Mouse (Mus musculus): ENCODE results near the gene Fam50b. TPM values are rescaled to one million over a fixed set of nuclear protein-coding genes. Genes with fewer than 3 reads are reported as not detected.

Gene Fam50b
- polyA plus RNA-seq, 1 experiment from 2014 or later, result 0.12 TPM

DNA sequence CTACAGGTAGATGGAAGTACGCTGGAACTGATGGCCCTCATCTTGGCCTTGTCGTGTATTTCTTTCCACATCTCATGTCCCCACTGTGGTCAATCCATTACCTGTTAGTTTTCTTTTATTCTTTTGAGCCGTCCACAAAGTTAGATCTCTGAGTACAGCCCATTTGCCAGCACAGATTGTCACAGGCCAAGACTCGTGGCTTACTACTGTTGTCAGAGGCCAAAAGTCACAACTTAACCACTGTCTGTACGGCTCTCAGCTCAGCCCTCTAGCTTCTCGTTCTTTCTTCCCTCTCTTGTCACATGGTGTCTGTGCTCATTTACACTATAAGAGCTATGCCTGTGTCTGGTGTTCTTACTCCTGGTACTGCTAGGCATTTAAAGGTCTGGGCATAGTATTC is 3.1 kb upstream of the Fam50b start:
- Histone ChIP-seq H3K4me3 (ENCODE audit: low read depth, low read length) (no peak overlapping the region), H3K27me3 (ENCODE audit: insufficient read depth, low read length) (no peaks in the 10 kb centered on the region), H3K4me1 (ENCODE audit: insufficient read depth) (0 out of 2 replicates have a peak, but pooled peaks cover 6% of the 10 kb centered on the region), H3K9ac (replicated peaks) (no peak overlapping the region), H3K9me3 (ENCODE audit: low read length) (0 out of 2 replicates have a peak, but pooled peaks cover 2% of the 10 kb centered on the region), H3K4me2 (ENCODE audit: low read depth, low read length) (no peak overlapping the region), H3K27ac (ENCODE audit: low read depth) (no peak overlapping the region), H3K36me3 (replicated peaks; ENCODE audit: insufficient read depth, low read length) (no peaks in the 10 kb centered on the region)
- TF ChIP-seq EP300 (IDR thresholded peaks at IDR 0.05; ENCODE audit: low read depth) (no peak), CTCF (IDR thresholded peaks at IDR 0.05; ENCODE audit: low read depth) (no peak)
- ATAC-seq, result no peak
- no peak for DNase-seq
- WGBS (ENCODE audit: insufficient replicate concordance), result 72% methylated on average over 6 of the region's 6 CpGs

DNA sequence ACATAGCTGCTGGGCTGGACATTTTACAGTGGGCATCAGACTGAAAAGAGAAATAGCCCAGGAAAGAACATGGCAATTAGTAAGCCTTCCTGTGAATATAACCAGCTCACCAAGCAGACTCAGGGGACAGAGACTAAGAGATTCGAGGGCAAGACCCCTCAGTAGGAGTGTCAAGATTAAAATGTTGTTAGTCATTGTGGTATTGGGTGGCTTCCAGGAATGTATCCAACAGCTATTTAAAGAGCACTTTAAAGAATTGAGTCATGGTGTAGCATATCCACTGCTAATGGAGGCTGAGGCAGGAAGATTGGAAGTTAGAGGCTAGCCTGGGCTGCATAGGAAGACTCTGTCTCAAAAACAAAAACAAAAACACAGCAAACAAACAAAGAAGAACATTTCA is 870 bp upstream of the Fam50b start:
- Histone ChIP-seq H3K4me3 (ENCODE audit: low read depth, low read length) (no peak overlapping the region), H3K9me3 (ENCODE audit: low read length) (no peaks in the 10 kb centered on the region), H3K27ac (ENCODE audit: low read depth) (no peak overlapping the region), H3K36me3 (replicated peaks; ENCODE audit: insufficient read depth, low read length) (no peaks in the 10 kb centered on the region), H3K4me1 (ENCODE audit: insufficient read depth) (peaks cover 12% of the 10 kb centered on the region), H3K9ac (replicated peaks) (no peak overlapping the region), H3K27me3 (ENCODE audit: insufficient read depth, low read length) (no peaks in the 10 kb centered on the region), H3K4me2 (ENCODE audit: low read depth, low read length) (no peak overlapping the region)
- ATAC-seq, result no peak
- TF ChIP-seq CTCF (IDR thresholded peaks at IDR 0.05; ENCODE audit: low read depth) (no peak), EP300 (IDR thresholded peaks at IDR 0.05; ENCODE audit: low read depth) (no peak)
- no peak for DNase-seq
- WGBS (ENCODE audit: insufficient replicate concordance), result 13% methylated on average over 1 of the region's 1 CpGs

DNA sequence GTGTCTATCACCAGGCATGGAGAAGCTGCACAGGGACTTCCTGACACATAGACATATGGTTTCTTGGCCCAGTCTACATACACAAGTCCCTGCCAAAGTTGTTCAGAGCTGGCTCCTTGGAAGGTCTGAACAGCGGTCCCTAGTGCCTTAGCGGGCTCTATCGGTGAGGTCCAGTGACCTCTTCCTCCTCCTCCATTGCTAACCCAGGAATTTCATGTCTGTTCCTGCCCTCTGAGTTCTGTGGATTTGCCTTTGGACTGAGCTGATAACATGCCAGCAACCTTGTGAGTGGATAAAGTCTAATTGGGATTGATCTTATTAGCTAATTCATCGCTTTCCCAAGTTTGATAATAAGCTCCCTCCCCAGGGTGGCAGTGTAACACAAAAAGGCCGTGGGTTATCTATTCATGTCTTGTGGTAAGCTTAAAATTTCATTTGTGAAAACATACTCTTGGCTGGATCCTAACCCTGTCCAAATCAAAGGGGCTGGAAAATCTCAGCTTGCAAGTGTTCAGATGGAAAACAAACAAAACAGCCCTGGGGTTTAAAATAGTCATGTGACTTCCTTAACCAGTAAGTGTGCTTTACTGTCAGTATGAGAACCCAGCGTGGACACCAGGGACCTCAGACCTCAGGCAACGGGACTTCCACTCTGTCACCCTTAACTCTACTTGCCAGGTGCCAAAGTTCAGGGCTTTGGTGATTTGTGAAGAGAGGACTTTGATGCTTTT is 3.5 kb downstream of the Fam50b start:
- Histone ChIP-seq H3K9me3 (ENCODE audit: low read length) (no peaks in the 10 kb centered on the region), H3K36me3 (replicated peaks; ENCODE audit: insufficient read depth, low read length) (no peaks in the 10 kb centered on the region), H3K4me1 (ENCODE audit: insufficient read depth) (peaks cover 20% of the 10 kb centered on the region), H3K27me3 (ENCODE audit: insufficient read depth, low read length) (no peaks in the 10 kb centered on the region), H3K9ac (replicated peaks) (no peak overlapping the region), H3K4me2 (ENCODE audit: low read depth, low read length) (peak overlapping the region; percentile 33), H3K4me3 (ENCODE audit: low read depth, low read length) (no peak overlapping the region), H3K27ac (ENCODE audit: low read depth) (peak overlapping the region; percentile 90)
- 57% methylated on average over 7 of the region's 7 CpGs for WGBS (ENCODE audit: insufficient replicate concordance)
- DNase-seq (peak; percentile 34), ATAC-seq (peak; percentile 81)
- TF ChIP-seq EP300 (IDR thresholded peaks at IDR 0.05; ENCODE audit: low read depth) (no peak), CTCF (IDR thresholded peaks at IDR 0.05; ENCODE audit: low read depth) (0 out of 2 replicates have a peak, but pooled peaks have one; percentile 4)

DNA sequence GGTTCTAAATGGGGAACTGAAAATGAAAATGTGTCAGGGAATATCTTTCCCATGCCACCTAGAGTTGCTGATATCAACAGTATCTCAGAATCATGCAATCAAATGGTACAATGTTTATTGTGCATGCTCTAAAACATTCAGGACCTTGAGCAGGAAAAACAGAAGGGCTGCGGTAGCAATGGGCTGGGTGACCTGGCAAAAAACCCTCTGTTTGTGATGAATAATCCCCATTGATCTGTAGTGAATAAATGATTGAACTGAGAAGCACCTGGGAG is 4.0 kb downstream of the Fam50b start:
- Histone ChIP-seq H3K4me1 (ENCODE audit: insufficient read depth) (peaks cover 20% of the 10 kb centered on the region), H3K4me2 (ENCODE audit: low read depth, low read length) (peak overlapping the region; percentile 33; the same call in 1 of the 2 replicates), H3K36me3 (replicated peaks; ENCODE audit: insufficient read depth, low read length) (no peaks in the 10 kb centered on the region), H3K27me3 (ENCODE audit: insufficient read depth, low read length) (no peaks in the 10 kb centered on the region), H3K27ac (ENCODE audit: low read depth) (peak overlapping the region; percentile 90), H3K9me3 (ENCODE audit: low read length) (no peaks in the 10 kb centered on the region), H3K9ac (replicated peaks) (no peak overlapping the region), H3K4me3 (ENCODE audit: low read depth, low read length) (no peak overlapping the region)
- ATAC-seq (peak; percentile 59), DNase-seq (no peak)
- TF ChIP-seq CTCF (IDR thresholded peaks at IDR 0.05; ENCODE audit: low read depth), result no peak
- no peak for TF ChIP-seq EP300 (IDR thresholded peaks at IDR 0.05; ENCODE audit: low read depth)
- 63% methylated on average over 1 of the region's 1 CpGs for WGBS (ENCODE audit: insufficient replicate concordance)

DNA sequence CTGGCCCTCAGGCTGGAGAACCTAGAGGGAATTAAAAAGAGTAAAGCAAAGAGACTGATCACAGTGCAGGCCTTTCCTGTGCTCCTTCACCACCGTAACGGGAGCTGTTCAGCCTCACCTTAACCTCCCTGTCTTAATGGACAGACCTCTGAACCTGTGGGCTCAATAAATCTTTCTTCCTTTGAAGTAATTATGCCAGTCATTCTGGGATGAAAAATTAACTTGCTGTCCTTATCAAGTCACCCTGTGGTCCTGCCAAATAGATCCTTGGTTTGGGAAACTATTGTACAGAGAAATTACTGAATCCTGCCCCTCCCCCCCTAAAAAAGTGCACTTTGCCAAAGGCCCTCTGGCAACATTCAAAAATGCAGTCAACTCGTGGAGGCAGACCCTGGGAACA is 4.4 kb downstream of the Fam50b start:
- Histone ChIP-seq H3K4me3 (ENCODE audit: low read depth, low read length) (no peak overlapping the region), H3K4me1 (ENCODE audit: insufficient read depth) (peaks cover 22% of the 10 kb centered on the region), H3K36me3 (replicated peaks; ENCODE audit: insufficient read depth, low read length) (no peaks in the 10 kb centered on the region), H3K9me3 (ENCODE audit: low read length) (no peaks in the 10 kb centered on the region), H3K27ac (ENCODE audit: low read depth) (peak overlapping the region; percentile 90), H3K9ac (replicated peaks) (no peak overlapping the region), H3K27me3 (ENCODE audit: insufficient read depth, low read length) (no peaks in the 10 kb centered on the region), H3K4me2 (ENCODE audit: low read depth, low read length) (0 out of 2 replicates have a peak overlapping the region, but pooled peaks have one; percentile 33)
- DNase-seq, result no peak
- no peak for TF ChIP-seq CTCF (IDR thresholded peaks at IDR 0.05; ENCODE audit: low read depth)
- TF ChIP-seq EP300 (IDR thresholded peaks at IDR 0.05; ENCODE audit: low read depth), result no peak
- ATAC-seq, result no peak
- 45% methylated on average over 3 of the region's 3 CpGs for WGBS (ENCODE audit: insufficient replicate concordance)

DNA sequence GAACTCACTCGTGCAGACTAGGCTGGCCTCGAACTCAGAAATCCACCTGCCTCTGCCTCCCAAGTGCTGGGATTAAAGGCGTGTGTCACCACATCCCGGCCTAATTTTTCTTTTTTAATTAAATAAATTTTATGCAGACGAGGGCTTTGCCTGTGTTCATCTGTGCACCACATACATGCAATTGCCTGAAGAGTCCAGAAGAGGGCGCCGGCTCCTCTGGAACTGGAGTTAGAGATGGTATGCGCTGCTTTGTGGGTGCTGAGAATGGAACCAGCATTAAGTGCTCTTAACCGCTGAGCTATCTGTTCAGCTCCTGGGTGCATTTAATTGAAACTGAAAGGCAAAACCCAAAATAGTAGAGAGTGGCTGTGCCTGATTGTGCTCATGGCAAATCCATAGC is 6.6 kb downstream of the Fam50b start:
- no peak overlapping the region for H3K9ac ChIP-seq (replicated peaks)
- no peaks in the 10 kb centered on the region for H3K27me3 ChIP-seq (ENCODE audit: insufficient read depth, low read length)
- H3K9me3 ChIP-seq (ENCODE audit: low read length), result no peaks in the 10 kb centered on the region
- H3K4me3 ChIP-seq (ENCODE audit: low read depth, low read length), result no peak overlapping the region
- TF ChIP-seq CTCF (IDR thresholded peaks at IDR 0.05; ENCODE audit: low read depth), result peak; percentile 55
- TF ChIP-seq EP300 (IDR thresholded peaks at IDR 0.05; ENCODE audit: low read depth), result no peak
- ATAC-seq (no peak), DNase-seq (no peak)
- WGBS (ENCODE audit: insufficient replicate concordance), result 81% methylated on average over 9 of the region's 9 CpGs
- H3K4me2 ChIP-seq (ENCODE audit: low read depth, low read length), result no peak overlapping the region
- no peaks in the 10 kb centered on the region for H3K36me3 ChIP-seq (replicated peaks; ENCODE audit: insufficient read depth, low read length)
- no peak overlapping the region for H3K27ac ChIP-seq (ENCODE audit: low read depth)
- peaks cover 16% of the 10 kb centered on the region for H3K4me1 ChIP-seq (ENCODE audit: insufficient read depth)
